Mouse (Mus musculus) embryonic facial prominence, embryonic 14.5 days (tissue): ENCODE measurements around the gene Arl15. TPM values are rescaled to one million over a fixed set of nuclear protein-coding genes. Genes with fewer than 3 reads are reported as not detected.
A peak's percentile ranks its signal among the peaks of the same experiment; 100 is the strongest.

ENCODE experiments used
- ATAC-seq: fragments of 200-750 bp; cut with Nextera tagmentation; 2 replicates; pipeline ENCODE4 v1.8.0; 2017; ENCODE audit warnings: low read depth, moderate number of reproducible peaks, moderate TSS enrichment
- DNase-seq: peaks from one replicate; pipeline ENCODE4 v3.0.0-alpha.2; 2015; ENCODE audit warnings: low spot score
- H3K27ac ChIP-seq: fragments of 300-500 bp; sonication (generic); replicated peaks from 2 replicates; pipeline ENCODE4 v1.5.1; 2014; ENCODE audit warnings: low read depth, mild to moderate bottlenecking, low read length, moderate library complexity
- H3K27me3 ChIP-seq: fragments of 300-500 bp; sonication (generic); replicated peaks from 2 replicates; pipeline ENCODE4 v1.6.1; 2014; ENCODE audit warnings: low read length; ENCODE audit not compliant: control insufficient read depth, insufficient read depth
- H3K36me3 ChIP-seq: fragments of 300-500 bp; sonication (generic); 2 replicates; pipeline ENCODE4 v1.6.1; 2014; ENCODE audit warnings: low read length, mixed read lengths; ENCODE audit not compliant: control insufficient read depth, insufficient read depth
- H3K4me1 ChIP-seq: fragments of 300-500 bp; sonication (generic); 2 replicates; pipeline ENCODE4 v1.6.1; 2014; ENCODE audit warnings: antibody characterized with exemption, low read length; ENCODE audit not compliant: control insufficient read depth, insufficient read depth
- H3K4me2 ChIP-seq: fragments of 300-500 bp; sonication (generic); 2 replicates; pipeline ENCODE4 v1.6.1; 2014; ENCODE audit warnings: low read depth, mild to moderate bottlenecking, low read length, moderate library complexity, mixed read lengths
- H3K4me3 ChIP-seq: fragments of 300-500 bp; sonication (generic); 2 replicates; pipeline ENCODE4 v1.5.1; 2014; ENCODE audit warnings: low read depth, mild to moderate bottlenecking, low read length
- H3K9ac ChIP-seq: fragments of 300-500 bp; sonication (generic); 2 replicates; pipeline ENCODE4 v1.6.1; 2014; ENCODE audit warnings: low read depth, mild to moderate bottlenecking, low read length, moderate library complexity, mixed read lengths
- H3K9me3 ChIP-seq: fragments of 300-500 bp; sonication (generic); 2 replicates; pipeline ENCODE4 v1.6.1; 2016; ENCODE audit warnings: low read length; ENCODE audit not compliant: control insufficient read depth
- WGBS: fragments of 180-500 bp; shearing (Covaris S2); extraction: QIAGEN DNeasy Blood & Tissue Kit; methylation state at CpG from one replicate; pipeline ENCODE4 v1.1.7; 2014; 5-methylcytosine and 5-hydroxymethylcytosine counted together
- polyA plus RNA-seq: library from polyadenylated mRNA; unstranded; fragments of >200 nt; fragmentation: Nextera tagmentation; extraction: Ambion mirVana; gene quantifications from 2 replicates; pipeline ENCODE4 v1.2.1, GENCODE M21; 2014

The Arl15 gene
- polyA plus RNA-seq, 1 experiment from 2014 or later = 8.2 TPM

- DNase-seq (no peak), ATAC-seq (no peak)
- H3K27me3 ChIP-seq = no peaks in the 10 kb centered on the region
- H3K4me3 ChIP-seq = no peak overlapping the region
- H3K4me2 ChIP-seq = no peak overlapping the region
- H3K27ac ChIP-seq = no peak overlapping the region
- H3K4me1 ChIP-seq = no peaks in the 10 kb centered on the region
- 84% methylated on average over 11 of the region's 11 CpGs for WGBS
- H3K9ac ChIP-seq = no peak overlapping the region
- no peaks in the 10 kb centered on the region for H3K36me3 ChIP-seq
- H3K9me3 ChIP-seq = peaks cover 8% of the 10 kb centered on the region
Measured at GRCm38 (mm10) chr13:114129986-114130385, 335.7 kb downstream of the Arl15 start.

- Histone ChIP-seq H3K4me2 (no peak overlapping the region), H3K27me3 (no peaks in the 10 kb centered on the region), H3K9me3 (peaks cover 8% of the 10 kb centered on the region), H3K36me3 (no peaks in the 10 kb centered on the region), H3K27ac (no peak overlapping the region), H3K9ac (no peak overlapping the region), H3K4me3 (no peak overlapping the region), H3K4me1 (no peaks in the 10 kb centered on the region)
- DNase-seq (peak; percentile 23), ATAC-seq (no peak)
- 69% methylated on average over 11 of the region's 11 CpGs for WGBS
Measured at GRCm38 (mm10) chr13:114130566-114131319, 336.4 kb downstream of the Arl15 start.

- H3K9me3 ChIP-seq = no peaks in the 10 kb centered on the region
- no peak overlapping the region for H3K9ac ChIP-seq
- no peaks in the 10 kb centered on the region for H3K36me3 ChIP-seq
- no peak overlapping the region for H3K4me3 ChIP-seq
- WGBS = 59% methylated on average over 8 of the region's 8 CpGs
- no peak overlapping the region for H3K27ac ChIP-seq
- no peaks in the 10 kb centered on the region for H3K27me3 ChIP-seq
- no peak for ATAC-seq
- DNase-seq = peak; percentile 17
- peaks cover 4% of the 10 kb centered on the region; the same call in 1 of the 2 replicates for H3K4me1 ChIP-seq
- no peak overlapping the region for H3K4me2 ChIP-seq
Measured at GRCm38 (mm10) chr13:114138921-114139320, 344.6 kb downstream of the Arl15 start.

- Histone ChIP-seq H3K4me2 (no peak overlapping the region), H3K27me3 (no peaks in the 10 kb centered on the region), H3K9me3 (no peaks in the 10 kb centered on the region), H3K4me1 (peaks cover 4% of the 10 kb centered on the region; the same call in 1 of the 2 replicates), H3K9ac (no peak overlapping the region), H3K36me3 (no peaks in the 10 kb centered on the region), H3K4me3 (no peak overlapping the region), H3K27ac (peak overlapping the region; percentile 34; the same call in 1 of the 2 replicates)
- 52% methylated on average over 9 of the region's 9 CpGs for WGBS
- ATAC-seq (no peak), DNase-seq (peak; percentile 31)
Measured at GRCm38 (mm10) chr13:114139570-114139969, 345.3 kb downstream of the Arl15 start.

- ATAC-seq (no peak), DNase-seq (no peak)
- Histone ChIP-seq H3K4me2 (no peak overlapping the region), H3K36me3 (no peaks in the 10 kb centered on the region), H3K9me3 (no peaks in the 10 kb centered on the region), H3K4me3 (no peak overlapping the region), H3K27ac (no peak overlapping the region), H3K27me3 (no peaks in the 10 kb centered on the region), H3K9ac (no peak overlapping the region), H3K4me1 (peaks cover 4% of the 10 kb centered on the region; the same call in 1 of the 2 replicates)
- WGBS = 79% methylated on average over 8 of the region's 8 CpGs
Measured at GRCm38 (mm10) chr13:114142826-114143225, 348.5 kb downstream of the Arl15 start.

- H3K4me1 ChIP-seq = peaks cover 4% of the 10 kb centered on the region; the same call in 1 of the 2 replicates
- 83% methylated on average over 1 of the region's 1 CpGs for WGBS
Measured at GRCm38 (mm10) chr13:114143247-114143646, 348.9 kb downstream of the Arl15 start.

GRCm38 (mm10) chr13:114144052-114145046, 350.0 kb downstream of the Arl15 start:
- H3K9me3 ChIP-seq = no peaks in the 10 kb centered on the region
- WGBS = 63% methylated on average over 15 of the region's 15 CpGs
- ATAC-seq = no peak

More at GRCm38 (mm10) chr13:114143247-114143646, 348.9 kb downstream of the Arl15 start:
- Histone ChIP-seq H3K27me3 (no peaks in the 10 kb centered on the region), H3K27ac (no peak overlapping the region), H3K4me3 (no peak overlapping the region), H3K9ac (no peak overlapping the region), H3K4me2 (no peak overlapping the region), H3K9me3 (no peaks in the 10 kb centered on the region), H3K36me3 (no peaks in the 10 kb centered on the region)
- no peak for ATAC-seq
- no peak for DNase-seq

GRCm38 (mm10) chr13:114145249-114145648, 350.9 kb downstream of the Arl15 start:
- no peaks in the 10 kb centered on the region for H3K27me3 ChIP-seq
- H3K9me3 ChIP-seq = no peaks in the 10 kb centered on the region
- ATAC-seq = no peak
- WGBS = 85% methylated on average over 8 of the region's 8 CpGs
- H3K4me3 ChIP-seq = no peak overlapping the region
- DNase-seq = no peak
- H3K27ac ChIP-seq = no peak overlapping the region
- H3K9ac ChIP-seq = no peak overlapping the region
- no peaks in the 10 kb centered on the region for H3K36me3 ChIP-seq
- H3K4me2 ChIP-seq = no peak overlapping the region
- no peaks in the 10 kb centered on the region for H3K4me1 ChIP-seq

More at GRCm38 (mm10) chr13:114144052-114145046, 350.0 kb downstream of the Arl15 start:
- no peaks in the 10 kb centered on the region for H3K27me3 ChIP-seq
- H3K27ac ChIP-seq = no peak overlapping the region
- H3K4me1 ChIP-seq = peaks cover 4% of the 10 kb centered on the region; the same call in 1 of the 2 replicates
- H3K4me3 ChIP-seq = no peak overlapping the region
- no peak for DNase-seq
- no peak overlapping the region for H3K4me2 ChIP-seq
- H3K36me3 ChIP-seq = no peaks in the 10 kb centered on the region
- H3K9ac ChIP-seq = no peak overlapping the region
